Mouse (Mus musculus) testis, adult 2 months (tissue): ENCODE measurements around the gene Denr.

Experiments used
- CTCF ChIP-seq: fragments of 200-500 bp; IDR thresholded peaks from 2 replicates; pipeline ENCODE4 v1.5.1; 2012; ENCODE audit warnings: low read depth, mild to moderate bottlenecking, inconsistent platforms, low read length, moderate library complexity; ENCODE audit not compliant: control insufficient read depth, insufficient read depth, insufficient replicate concordance
- POLR2A ChIP-seq: fragments of 200-500 bp; IDR thresholded peaks from 2 replicates; pipeline ENCODE4 v1.6.1; 2012; ENCODE audit warnings: low read depth, mild to moderate bottlenecking, inconsistent platforms, low read length, moderate library complexity; ENCODE audit not compliant: control insufficient read depth

- TF ChIP-seq CTCF (peak; percentile 32; the same call in 1 of the 2 replicates), POLR2A (no peak)
Observed at GRCm38 (mm10) chr5:123933957-123934591, 27.1 kb downstream of the Denr start.
